Mouse (Mus musculus) neural tube, embryonic 11.5 days (tissue): ENCODE results near the gene Cog3. TPM values are rescaled to one million over a fixed set of nuclear protein-coding genes. Genes with fewer than 3 reads are reported as not detected.

Experiments used
- ATAC-seq: fragments of 200-750 bp; cut with Nextera tagmentation; 2 replicates; pipeline ENCODE4 v1.8.0; 2017; ENCODE audit warnings: moderate number of reproducible peaks, mild to moderate bottlenecking, moderate TSS enrichment, moderate library complexity; ENCODE audit not compliant: insufficient read depth, low FRiP score, low TSS enrichment
- DNase-seq: peaks from one replicate; pipeline ENCODE4 v3.0.0-alpha.2; 2015; ENCODE audit warnings: low spot score
- H3K27ac ChIP-seq: fragments of 300-500 bp; sonication (generic); 2 replicates; pipeline ENCODE4 v1.5.1; 2014; ENCODE audit warnings: low read depth, mild to moderate bottlenecking, low read length
- H3K27me3 ChIP-seq: fragments of 300-500 bp; sonication (generic); 2 replicates; pipeline ENCODE4 v1.6.1; 2014; ENCODE audit warnings: mild to moderate bottlenecking, low read length, mixed read lengths; ENCODE audit not compliant: control insufficient read depth, insufficient read depth
- H3K36me3 ChIP-seq: fragments of 300-500 bp; sonication (generic); 2 replicates; pipeline ENCODE4 v1.6.1; 2014; ENCODE audit warnings: mild to moderate bottlenecking, low read length, moderate library complexity, mixed read lengths; ENCODE audit not compliant: control insufficient read depth, insufficient read depth
- H3K4me1 ChIP-seq: fragments of 300-500 bp; sonication (generic); 2 replicates; pipeline ENCODE4 v1.6.1; 2014; ENCODE audit warnings: low read length, mixed read lengths; ENCODE audit not compliant: control insufficient read depth, insufficient read depth
- H3K4me2 ChIP-seq: fragments of 300-500 bp; sonication (generic); 2 replicates; pipeline ENCODE4 v1.6.1; 2014; ENCODE audit warnings: low read depth, mild to moderate bottlenecking, moderate library complexity
- H3K4me3 ChIP-seq: fragments of 300-500 bp; sonication (generic); 2 replicates; pipeline ENCODE4 v1.5.1; 2014; ENCODE audit warnings: low read depth, low read length
- H3K9ac ChIP-seq: fragments of 300-500 bp; sonication (generic); 2 replicates; pipeline ENCODE4 v1.6.1; 2014; ENCODE audit warnings: mild to moderate bottlenecking, low read length
- H3K9me3 ChIP-seq: fragments of 300-500 bp; sonication (generic); 2 replicates; pipeline ENCODE4 v1.6.1; 2016; ENCODE audit warnings: low read length; ENCODE audit not compliant: control insufficient read depth
- WGBS: fragments of 180-500 bp; shearing (Covaris S2); extraction: QIAGEN DNeasy Blood & Tissue Kit; methylation state at CpG from one replicate; pipeline ENCODE4 v1.1.7; 2014; 5-methylcytosine and 5-hydroxymethylcytosine counted together
- polyA plus RNA-seq: library from polyadenylated mRNA; unstranded; fragments of >200 nt; fragmentation: Nextera tagmentation; extraction: Ambion mirVana; gene quantifications from 2 replicates; pipeline ENCODE4 v1.2.1, GENCODE M21; 2014

Cog3 gene
- polyA plus RNA-seq, 1 experiment from 2014 or later: 30.0 TPM

DNA sequence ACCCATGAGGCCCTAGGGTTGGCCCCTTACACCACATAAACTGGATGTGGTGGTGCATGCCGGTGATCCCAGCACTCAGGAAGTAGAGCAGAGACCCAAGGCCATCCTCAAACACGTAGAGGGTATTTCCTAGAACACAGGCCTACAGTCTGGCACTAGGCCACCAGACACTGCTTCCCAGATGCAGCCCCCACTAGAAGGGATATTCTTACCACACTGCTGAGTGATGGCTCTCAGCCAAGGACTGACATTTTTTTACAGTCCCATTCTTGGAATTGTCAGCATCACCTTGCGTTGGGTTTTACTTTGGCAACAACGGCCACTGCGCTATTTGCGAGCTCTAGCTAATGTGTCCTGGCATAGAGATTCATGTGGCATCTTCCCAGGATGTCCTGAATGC is 93.4 kb downstream of the Cog3 start:
- 92% methylated on average over 6 of the region's 6 CpGs for WGBS
- Histone ChIP-seq H3K27ac (no peak overlapping the region), H3K36me3 (no peaks in the 10 kb centered on the region), H3K4me2 (no peak overlapping the region), H3K9me3 (no peaks in the 10 kb centered on the region), H3K4me1 (0 out of 2 replicates have a peak, but pooled peaks cover 2% of the 10 kb centered on the region), H3K4me3 (no peak overlapping the region), H3K27me3 (no peaks in the 10 kb centered on the region), H3K9ac (no peak overlapping the region)
- ATAC-seq (no peak), DNase-seq (no peak)

Other genes with a start within 250 kb of the Cog3 start
- not detected in 2 replicates for gene Spert, start 161.4 kb downstream of the Cog3 start, polyA plus RNA-seq
- gene Erich6b, start 112.3 kb downstream of the Cog3 start, polyA plus RNA-seq: not detected in 2 replicates
- 7.5 and 7.9 TPM in 2 replicates for gene Slc25a30, start 32.5 kb upstream of the Cog3 start, polyA plus RNA-seq
- gene Tpt1, start 90.6 kb upstream of the Cog3 start, polyA plus RNA-seq: 993 and 1,049 TPM in 2 replicates
- 1.7 and 2.0 TPM in 2 replicates for gene Kctd4, start 200.5 kb upstream of the Cog3 start, polyA plus RNA-seq